Mouse (Mus musculus): Measurements from ENCODE around the gene Armc10.
"Not testable (repeated sequence)": the region's sequence is repeated elsewhere in the genome, so short reads cannot be mapped to it uniquely, and the experiment has no call there.

Armc10 gene

DNA sequence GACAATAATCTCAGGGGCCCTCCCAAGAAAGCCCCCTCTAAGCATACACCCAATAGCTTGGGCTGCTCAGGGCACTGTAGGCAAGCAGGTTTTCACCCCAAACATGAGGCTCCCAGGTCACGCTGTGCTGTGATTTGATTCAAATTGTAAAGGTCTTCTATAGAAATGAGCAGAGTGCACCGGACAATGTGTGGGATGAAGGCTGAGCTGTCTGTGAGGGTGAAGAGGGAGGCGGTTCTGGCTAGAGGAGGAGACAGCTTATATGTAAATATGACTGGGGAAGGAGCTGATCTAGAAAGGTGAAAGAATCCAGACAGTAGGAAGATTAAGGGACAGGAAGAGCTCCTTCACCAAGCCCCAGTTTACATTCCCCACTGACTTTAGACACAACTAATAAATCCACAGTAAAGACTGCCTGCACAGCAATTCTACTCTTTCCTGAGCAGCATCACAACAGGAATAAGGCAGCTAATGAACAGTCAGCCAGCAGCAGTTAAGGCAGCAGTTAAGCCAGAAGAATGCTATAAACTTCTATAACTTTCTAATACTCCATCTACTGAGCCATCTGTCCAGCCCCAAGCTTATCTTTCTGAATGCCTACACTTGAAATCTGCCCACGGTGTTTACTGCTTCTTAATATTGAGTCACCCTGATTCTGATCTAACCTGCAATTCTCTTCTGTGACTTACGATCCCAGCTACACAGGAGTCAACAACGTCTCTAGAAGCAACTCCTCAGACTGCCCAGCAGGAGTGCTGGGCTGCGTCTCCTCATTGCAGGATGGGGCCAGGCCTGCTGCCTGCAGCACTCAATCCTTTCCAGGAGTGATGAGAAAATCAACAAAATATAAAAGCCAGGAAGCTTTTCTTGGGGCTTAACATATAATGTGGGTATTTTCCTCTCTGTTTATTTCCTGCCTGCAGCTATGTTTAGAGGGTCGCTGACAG is 21.9 kb downstream of the Armc10 start:
- no peak for DNase-seq (ENCODE audit: extremely low spot score, low spot score)

DNA sequence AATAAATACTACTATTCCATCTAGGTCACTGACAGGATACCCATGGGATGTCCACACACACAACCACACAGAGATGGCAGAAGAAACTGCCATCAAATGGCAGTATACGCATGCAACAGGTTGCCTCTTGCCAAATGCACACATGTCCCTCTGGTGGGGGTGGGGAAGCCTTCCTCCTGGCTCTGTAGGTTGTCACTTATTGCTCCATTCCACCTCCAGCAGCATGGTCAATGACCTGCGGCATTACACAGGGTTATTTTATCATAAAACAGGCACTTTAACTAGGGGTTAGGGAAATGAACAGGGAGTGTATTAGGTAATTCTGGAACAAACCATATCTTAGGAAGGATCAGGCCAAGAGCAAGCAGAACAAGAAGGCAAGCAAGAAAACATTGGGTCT is 23.7 kb downstream of the Armc10 start:
- DNase-seq (ENCODE audit: extremely low spot score, low spot score): no peak

DNA sequence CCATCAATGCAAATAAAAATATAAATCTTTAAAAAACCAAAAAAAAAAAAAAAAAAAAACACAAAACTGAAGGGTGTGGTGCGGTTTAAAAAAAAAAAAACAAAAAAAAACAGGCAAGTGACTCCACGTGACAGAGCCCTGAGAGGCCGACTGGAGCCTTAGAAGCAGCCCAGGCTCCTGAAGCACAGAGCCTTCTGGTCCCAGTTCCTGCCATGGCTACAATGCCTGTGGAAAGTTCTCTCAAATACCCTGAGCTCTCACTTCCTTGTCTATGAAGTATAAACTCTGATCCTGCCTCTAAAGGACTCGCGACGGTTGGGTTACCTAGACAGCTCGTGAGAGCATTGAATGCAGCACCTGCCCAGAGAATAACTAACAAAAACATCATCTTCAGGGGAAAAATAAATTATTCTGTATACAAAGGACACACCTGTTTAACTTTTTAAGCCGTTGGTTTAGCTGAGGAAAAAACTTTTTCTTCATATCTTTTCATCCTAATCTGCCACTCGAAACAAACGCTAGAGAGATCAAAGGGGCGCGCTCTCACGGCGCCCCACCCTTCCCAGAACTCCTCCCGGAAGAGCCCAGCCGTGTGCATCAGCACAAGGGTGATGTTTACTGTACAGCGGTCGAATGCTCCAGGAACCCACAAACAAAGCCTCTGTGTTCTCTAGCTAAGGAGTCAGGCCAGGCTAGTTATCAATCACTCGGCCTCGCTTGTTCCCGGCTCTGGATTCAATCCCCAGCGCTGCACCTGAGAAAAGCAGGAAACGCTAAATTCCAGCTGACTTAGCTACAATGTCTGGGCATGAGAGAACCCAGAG is 27.4 kb downstream of the Armc10 start:
- no peak for DNase-seq (ENCODE audit: extremely low spot score, low spot score)

DNA sequence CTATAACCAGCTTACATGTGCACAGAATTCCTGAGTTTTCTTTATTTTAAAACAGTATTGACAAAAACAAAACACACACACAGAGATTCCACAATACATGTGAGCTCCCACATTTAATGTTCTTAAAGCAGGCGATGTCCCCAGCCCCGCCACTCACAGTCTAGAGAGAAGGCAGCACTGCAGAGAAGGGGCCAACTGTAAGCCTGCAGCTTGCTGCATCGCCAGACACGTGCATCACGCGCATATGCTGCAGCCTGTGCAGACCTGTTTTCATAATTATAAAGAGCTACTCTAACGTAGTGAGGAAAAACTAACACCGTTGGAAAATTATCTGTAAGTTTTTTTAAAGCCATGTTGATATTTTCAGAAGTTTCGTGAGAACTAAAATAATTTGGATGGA is 28.1 kb downstream of the Armc10 start:
- DNase-seq (ENCODE audit: extremely low spot score, low spot score): no peak

DNA sequence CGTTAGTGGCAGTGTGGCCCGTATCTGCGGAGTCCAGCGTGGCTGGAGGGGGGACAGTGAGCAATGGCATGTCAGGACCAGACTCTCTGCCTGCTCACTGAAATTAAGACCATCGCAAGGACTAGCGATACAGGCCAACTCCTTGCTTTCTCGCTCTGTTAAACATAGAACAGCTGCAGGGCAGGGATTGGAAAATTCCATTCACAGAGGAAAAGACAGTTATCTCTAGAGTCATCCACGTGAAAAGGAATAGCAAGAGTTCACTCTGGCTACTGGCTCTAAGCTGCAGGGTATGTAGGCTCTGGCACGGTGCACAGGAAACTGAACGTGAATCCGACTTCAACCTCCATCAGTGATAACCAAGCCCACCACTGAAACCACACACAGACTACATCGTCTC is 29.4 kb downstream of the Armc10 start:
- DNase-seq (ENCODE audit: extremely low spot score, low spot score): no peak

DNA sequence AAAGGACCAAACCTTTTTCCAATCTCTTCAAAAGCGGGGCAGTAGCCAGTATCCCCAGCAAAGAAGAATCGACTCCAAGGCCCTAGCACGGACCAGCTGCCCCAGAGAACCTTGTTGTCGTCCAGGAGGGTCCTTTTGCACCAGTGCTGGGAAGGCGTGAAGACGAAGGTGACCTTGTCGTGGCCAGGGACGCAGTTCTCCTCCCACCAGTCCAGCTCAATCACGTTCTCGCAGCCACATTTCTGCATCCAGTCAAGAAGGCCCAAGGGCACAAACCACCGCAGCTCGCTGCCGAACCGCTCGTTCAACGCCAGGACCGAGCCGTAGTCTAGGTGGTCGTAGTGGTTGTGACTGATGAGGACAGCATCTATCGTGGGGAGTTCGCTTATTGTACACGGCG is 29.9 kb downstream of the Armc10 start:
- DNase-seq (ENCODE audit: extremely low spot score, low spot score): no peak

DNA sequence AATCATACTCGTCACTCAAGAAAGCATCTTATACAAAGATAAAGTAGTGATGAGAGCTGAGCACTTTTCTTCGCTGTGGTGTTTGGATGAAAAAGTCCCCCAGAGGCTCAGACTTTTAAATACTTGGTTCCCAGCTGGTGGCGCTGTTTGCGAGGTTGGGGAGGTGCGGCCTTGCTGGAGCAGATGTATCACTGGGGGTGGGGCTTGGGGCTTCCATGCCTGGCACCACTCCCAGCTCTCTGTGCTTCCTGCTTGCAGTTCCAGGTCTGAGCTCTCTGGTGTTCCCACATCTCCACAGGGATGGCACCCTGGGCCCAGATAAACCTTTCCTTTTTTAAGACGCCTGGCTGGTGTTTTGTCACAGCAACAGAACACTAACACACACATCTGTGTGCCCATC is 32.3 kb downstream of the Armc10 start:
- no peak for DNase-seq (ENCODE audit: extremely low spot score, low spot score)

DNA sequence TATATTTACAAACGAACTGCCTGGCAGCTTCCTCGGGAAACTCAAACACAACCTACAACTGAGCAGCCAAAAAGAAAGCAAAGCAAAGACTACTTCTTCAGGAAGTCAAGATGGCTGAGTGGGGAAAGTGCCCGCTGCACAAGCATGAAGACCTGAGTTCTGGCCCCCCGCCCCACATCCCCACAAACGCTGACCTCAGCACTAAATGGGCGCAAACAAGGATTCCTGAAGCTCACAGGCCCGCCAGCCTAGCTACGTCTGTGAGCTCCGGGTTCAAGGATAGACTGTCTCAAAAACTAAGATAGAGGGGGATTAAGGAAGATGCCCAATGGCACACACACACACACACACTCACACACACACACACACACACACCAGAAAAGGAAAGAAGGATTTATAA is 32.8 kb downstream of the Armc10 start:
- DNase-seq (ENCODE audit: extremely low spot score, low spot score): no peak

DNA sequence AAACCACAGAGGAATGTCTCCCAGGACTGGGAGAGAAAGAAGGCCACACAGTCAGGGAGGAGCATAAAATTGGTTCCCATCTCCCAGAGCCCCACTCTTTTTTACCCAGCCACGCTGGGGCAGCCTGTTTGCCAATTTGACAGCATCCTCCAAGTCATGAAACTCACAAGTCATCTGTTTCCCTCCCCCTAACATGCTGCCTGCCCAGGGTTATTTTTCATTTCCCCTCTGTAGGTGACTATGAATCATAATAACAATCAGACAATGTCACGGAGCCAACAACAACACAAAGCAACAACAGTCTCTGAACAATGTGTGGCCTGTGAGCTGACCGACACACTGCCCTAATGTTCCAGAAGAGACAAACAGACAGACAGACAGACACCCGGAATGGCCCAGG is 34.4 kb downstream of the Armc10 start:
- no peak for DNase-seq (ENCODE audit: extremely low spot score, low spot score)

DNA sequence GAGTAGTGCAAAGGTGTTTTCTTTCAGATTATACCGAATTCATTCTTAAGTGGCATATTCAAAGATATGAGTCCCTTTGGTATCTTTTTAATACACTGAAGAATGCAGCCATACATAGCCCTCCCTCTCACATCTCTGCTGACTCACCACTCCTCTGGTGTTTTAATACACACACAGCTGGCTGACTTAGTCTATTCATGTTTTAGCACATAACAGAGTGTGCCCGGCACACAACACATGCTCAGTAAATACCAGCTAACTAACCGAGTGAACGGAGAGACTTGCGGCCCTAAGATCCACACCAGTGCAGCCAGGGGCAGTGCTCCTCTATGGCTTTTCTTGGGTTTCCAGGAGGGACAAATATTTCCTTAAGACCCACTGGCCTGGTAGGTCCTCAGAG is 35.3 kb downstream of the Armc10 start:
- no peak for DNase-seq (ENCODE audit: extremely low spot score, low spot score)

DNA sequence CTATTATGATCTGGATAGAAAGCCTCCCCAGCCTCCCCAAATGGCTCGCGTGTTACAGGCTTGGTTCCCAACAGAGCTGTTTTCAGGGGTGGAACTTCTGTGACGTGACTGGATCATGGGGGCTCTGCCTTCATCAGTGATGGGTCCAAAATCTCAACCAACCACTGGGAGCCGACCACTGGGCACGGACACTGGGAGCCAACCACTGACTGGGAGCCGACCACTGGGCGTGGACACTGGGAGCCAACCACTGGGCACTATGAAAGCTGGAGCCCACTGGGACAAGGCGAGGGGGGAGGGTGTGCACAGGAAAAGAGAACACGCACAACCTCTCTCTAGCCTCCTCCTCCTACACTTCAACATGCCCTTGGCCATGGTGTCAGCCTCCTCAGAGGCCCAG is 38.2 kb downstream of the Armc10 start:
- DNase-seq (ENCODE audit: extremely low spot score, low spot score): no peak

DNA sequence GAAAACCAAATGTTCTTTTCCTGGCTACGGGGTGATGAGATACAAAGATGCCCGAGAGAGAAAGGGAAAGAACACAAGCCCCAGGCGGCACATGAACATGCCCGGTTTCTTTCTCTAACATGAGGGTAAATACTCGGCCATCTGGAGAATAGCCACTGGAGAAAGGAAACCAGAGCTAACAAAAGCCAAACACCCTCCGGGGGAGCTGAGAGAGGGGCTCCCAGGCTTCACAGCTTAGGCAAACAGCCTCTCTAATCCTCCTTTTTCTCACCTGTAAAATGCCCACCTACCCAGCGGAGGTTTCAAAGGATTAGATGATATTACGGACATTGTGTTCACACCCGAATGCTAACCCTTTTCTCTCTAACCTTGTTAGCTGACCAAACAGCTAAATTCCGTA is 39.4 kb downstream of the Armc10 start:
- no peak for DNase-seq (ENCODE audit: extremely low spot score, low spot score)

DNA sequence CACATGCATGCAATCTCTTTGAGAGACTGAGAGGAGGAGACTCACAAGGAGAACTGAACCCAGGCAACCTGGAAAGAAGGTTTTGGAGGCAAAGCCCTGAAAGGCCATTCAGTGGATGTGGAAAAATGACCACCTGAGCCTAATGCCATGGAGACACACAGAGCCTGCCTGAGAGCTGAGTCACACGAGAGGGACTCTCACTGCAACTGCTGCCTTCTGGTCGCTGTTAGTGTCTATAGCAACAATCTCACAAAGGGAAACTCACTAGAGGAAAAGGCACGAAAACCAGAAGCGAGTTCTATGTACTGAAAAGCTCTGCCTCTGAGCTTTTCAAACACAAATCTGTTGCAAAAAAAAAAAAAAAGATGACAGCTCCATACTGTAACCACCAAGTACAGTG is 41.4 kb downstream of the Armc10 start:
- DNase-seq (ENCODE audit: extremely low spot score, low spot score): no peak

DNA sequence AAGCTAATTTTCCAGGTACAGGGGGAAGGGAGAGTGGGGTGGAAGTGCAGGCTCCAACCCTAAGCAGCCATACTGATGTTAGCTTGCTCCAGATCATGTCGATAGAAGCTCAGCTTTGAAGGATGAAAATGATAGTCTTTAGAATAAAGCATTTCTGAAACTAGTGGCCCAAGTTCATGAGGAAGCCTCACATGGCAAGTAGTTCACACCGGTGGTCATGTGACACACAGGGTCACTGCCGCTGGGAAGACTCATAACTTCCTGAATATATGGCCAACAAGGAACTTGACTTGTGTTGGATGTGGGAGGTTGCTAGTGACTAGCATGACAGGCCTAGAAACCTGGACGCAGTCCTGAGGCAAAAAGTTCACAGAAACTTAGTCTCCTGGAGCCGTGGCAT is 46.6 kb downstream of the Armc10 start:
- no peak for DNase-seq (ENCODE audit: extremely low spot score, low spot score)

DNA sequence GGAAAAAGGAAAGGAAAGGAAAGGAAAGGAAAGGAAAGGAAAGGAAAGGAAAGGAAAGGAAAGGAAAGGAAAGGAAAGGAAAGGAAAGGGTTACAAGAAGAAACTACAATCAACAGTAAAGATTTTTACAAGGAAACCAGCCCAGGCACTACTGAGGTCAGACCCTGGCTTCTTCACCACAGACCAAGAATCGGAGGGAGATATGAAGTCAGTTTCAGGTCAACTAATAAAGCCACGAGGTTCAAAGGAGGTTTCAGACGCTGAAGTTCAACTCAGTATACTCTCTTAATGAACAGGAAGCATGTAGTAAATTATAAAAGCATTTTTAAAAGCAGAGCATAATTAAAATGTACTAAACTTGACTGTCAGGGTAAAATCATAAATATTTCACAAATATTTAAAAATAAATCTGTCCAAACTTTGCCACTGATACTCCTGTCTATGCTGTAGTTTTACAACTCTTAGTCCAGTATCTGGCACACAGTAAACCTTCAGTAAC is 47.8 kb downstream of the Armc10 start:
- DNase-seq (ENCODE audit: extremely low spot score, low spot score): no peak

DNA sequence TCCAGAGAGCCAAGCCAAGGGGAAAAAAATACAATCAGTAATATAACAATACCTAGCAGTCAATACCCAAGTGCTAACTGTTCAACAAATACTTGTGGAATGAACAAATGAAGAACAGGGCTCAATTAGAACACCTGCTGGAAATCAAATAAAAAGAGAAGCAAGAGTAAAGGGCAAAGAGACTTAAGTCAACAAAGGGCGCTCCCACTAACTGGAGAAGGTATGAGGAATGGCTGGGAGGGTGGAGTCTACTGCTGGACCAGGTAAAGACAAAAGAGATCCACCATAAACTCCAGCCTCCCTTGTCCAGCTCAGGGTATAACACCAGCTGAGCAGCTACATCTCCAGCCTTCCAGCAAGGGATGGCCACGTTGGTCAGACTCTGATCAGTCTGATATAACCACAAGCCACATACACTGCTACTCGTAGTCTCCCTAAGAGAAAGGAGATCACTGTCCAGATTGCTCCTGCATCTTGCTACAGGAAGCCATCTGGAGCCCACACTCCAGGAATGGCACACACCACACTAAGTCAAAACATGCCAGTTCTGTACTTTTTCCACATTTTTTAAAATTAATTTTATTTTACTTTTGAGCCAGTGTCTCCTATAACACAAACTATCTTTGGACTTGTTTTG is 49.4 kb downstream of the Armc10 start:
- DNase-seq (ENCODE audit: extremely low spot score, low spot score): no peak

DNA sequence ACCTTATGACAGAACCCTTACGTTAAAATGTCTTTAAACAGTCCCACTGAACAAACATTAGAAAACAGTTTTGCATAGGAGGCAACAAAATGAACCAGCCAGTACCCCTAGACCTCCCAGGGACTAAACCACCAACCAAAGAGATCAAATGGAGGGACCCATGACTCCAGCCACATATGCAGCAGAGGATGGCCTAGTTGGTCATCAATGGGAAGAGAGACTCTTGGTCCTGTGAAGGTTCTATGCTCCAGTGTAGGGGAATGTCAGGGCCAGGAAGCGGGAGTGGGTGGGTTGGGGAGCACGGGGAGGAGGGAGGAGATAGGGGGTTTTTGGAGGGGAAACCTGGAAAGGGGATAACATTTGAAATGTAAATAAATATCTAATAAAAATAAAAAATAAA is 53.9 kb downstream of the Armc10 start:
- DNase-seq (ENCODE audit: extremely low spot score, low spot score): not testable (repeated sequence)

DNA sequence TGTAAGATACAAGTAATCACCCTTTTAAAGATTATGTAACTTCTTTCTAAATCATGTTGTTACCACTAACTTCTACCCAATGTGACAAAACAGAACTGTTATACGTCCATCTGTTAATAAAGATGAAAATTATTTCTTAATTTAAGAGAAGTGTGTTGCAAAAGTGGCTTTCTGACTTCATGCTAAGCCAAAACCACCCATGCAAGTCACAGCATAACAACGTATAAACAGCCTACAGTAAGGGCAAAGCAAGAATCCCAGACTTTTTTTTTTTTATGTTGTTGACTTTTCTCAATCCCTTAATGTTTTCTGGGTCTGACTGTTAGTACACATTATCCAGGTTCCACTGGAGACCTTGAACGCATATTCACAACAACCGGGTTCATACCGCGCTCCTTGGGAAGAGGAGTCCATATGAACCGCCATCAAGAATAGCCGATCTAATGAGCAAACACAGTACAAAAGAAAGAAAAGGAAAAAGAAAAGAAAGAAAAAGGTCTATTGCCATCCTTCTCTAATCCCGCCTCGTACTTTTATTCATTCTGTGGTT is 54.7 kb downstream of the Armc10 start:
- no peak for DNase-seq (ENCODE audit: extremely low spot score, low spot score)

DNA sequence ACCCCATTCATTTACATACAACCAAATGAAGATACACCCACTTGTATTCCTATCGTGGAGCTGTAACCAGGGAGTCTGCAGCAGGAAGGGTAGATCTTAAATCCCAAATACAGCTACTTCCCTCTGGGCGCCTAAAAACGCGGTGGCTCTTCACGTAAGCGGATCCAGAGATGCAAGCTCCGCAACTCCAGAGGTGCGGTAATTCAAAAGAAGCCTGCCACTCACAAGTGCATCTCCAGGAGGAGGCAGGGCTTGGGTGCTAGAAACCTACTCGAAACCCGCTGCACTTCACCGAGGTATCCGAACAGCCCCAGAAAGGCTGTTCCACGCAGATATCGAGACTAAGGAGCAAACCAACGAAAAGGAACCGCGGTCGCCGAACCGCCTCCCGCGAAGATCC is 55.3 kb downstream of the Armc10 start:
- no peak for DNase-seq (ENCODE audit: extremely low spot score, low spot score)

DNA sequence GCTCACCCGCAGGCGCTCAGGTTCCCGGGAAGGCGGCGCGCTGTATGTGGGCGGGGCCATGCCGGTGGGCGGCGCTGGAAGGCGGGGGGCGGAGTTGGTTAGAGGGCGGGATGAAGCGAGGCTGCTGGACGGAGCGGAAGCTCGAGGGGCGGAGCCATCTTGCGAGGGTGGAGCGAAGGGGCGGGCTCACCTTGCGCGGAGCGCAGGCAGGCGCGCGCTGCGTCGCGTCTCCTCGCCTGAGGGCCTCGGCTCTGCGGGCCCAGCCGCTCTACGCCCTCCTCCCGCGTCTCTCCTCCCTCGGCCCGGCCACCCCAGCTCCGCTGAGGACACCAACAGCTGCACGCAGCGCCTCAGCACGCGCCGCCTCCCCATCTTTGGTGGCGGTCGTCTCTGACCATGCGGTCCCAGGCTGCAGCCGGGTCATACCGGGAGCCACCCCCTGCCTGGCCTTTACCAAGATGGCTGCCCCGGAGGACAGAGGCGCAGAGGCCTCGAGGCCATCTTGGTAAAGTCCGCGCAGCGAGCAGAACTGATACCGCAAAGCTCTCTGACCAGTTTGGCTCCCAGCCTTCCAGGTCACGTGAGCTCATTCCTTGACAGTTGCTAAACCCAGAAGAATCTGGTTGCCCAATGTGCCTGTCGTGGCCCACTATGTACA is 55.9 kb downstream of the Armc10 start, which contains the start of gene Napepld:
Gene Napepld (minus strand): TSS at position 46 of the 658 bp plus-strand sequence.
- DNase-seq (ENCODE audit: extremely low spot score, low spot score): peak; percentile 99

DNA sequence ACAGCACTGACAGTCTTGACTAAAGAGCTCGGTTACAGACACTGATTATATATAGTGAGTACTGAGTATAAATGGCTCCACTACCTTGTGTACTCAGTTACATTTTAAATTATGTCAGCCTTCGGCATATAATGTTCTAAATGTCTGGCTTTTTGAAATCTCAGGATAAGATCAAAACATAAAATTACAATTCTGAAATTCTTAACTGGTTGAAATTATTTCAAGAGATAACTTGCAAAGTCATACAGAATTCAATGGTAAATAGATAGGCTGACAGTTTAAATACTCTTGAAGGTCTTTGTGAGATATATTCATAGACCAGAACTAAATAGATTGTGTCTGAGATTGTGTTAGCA is 56.4 kb downstream of the Armc10 start:
- DNase-seq (ENCODE audit: extremely low spot score, low spot score): no peak

Data from neural tube, embryonic 10.5 days (tissue).